Mouse (Mus musculus) heart, adult 2 months (tissue): ENCODE measurements around the gene Dab1. TPM values are rescaled to one million over a fixed set of nuclear protein-coding genes. Genes with fewer than 3 reads are reported as not detected.

ENCODE experiments used
- DNase-seq, 2 experiments: peaks; one replicate each; pipeline ENCODE4 v3.0.0; 2021
- H3K27ac ChIP-seq: fragments of 200-600 bp; 2 replicates; pipeline ENCODE4 v1.8.1; 2022
- H3K27me3 ChIP-seq: fragments of 200-500 bp; 2 replicates; pipeline ENCODE4 v1.6.1; 2012; ENCODE audit warnings: mild to moderate bottlenecking, low read length, inconsistent platforms, mixed read lengths; ENCODE audit not compliant: control insufficient read depth, insufficient read depth
- H3K36me3 ChIP-seq: fragments of 200-500 bp; 2 replicates; pipeline ENCODE4 v1.6.1; 2012; ENCODE audit warnings: low read length, inconsistent platforms; ENCODE audit not compliant: control insufficient read depth, insufficient read depth
- H3K4me1 ChIP-seq: fragments of 200-500 bp; 2 replicates; pipeline ENCODE4 v1.6.1; 2011; ENCODE audit warnings: low read length; ENCODE audit not compliant: control insufficient read depth, insufficient read depth
- H3K4me3 ChIP-seq: fragments of 200-600 bp; 2 replicates; pipeline ENCODE4 v1.8.1; 2022
- H3K79me2 ChIP-seq: fragments of 200-500 bp; replicated peaks from 2 replicates; pipeline ENCODE4 v1.6.1; 2012; ENCODE audit warnings: mild to moderate bottlenecking, inconsistent platforms, low read length, moderate library complexity, mixed read lengths; ENCODE audit not compliant: control insufficient read depth, insufficient read depth
- H3K9ac ChIP-seq: fragments of 200-500 bp; 2 replicates; pipeline ENCODE4 v1.6.1; 2012; ENCODE audit warnings: low read depth, mild to moderate bottlenecking, control low read depth, inconsistent platforms, low read length, mixed read lengths
- CTCF ChIP-seq: fragments of 200-600 bp; IDR thresholded peaks from 2 replicates; pipeline ENCODE4 v1.8.1; 2022; ENCODE audit warnings: antibody characterized with exemption, mild to moderate bottlenecking, moderate library complexity
- EP300 ChIP-seq: fragments of 200-500 bp; IDR thresholded peaks from 2 replicates; pipeline ENCODE4 v1.6.1; 2011; ENCODE audit warnings: low read depth, low read length, control low read depth; ENCODE audit not compliant: insufficient read depth
- POLR2A ChIP-seq: fragments of 200-500 bp; IDR thresholded peaks from 2 replicates; pipeline ENCODE4 v1.6.1; 2011; ENCODE audit warnings: mild to moderate bottlenecking, low read depth, low read length, control low read depth; ENCODE audit not compliant: insufficient read depth
- WGBS: fragments of 180-500 bp; shearing (Covaris S2); methylation state at CpG from one replicate; pipeline ENCODE4 v1.1.7; 2018; 5-methylcytosine and 5-hydroxymethylcytosine counted together
- intact Hi-C: fragments of 180-260 bp; cut with DNase I; formaldehyde crosslinking; loops from one replicate; pipeline ENCODE4 v1.15.1; 2025
- long read RNA-seq: library from polyadenylated mRNA; stranded (forward); transcript quantifications from one replicate; pipeline ENCODE4 v2.0.0, GENCODE M21; 2021
- polyA plus RNA-seq: library from polyadenylated mRNA; depleted of rRNA; stranded (reverse); fragments of >200 nt; gene quantifications from 2 replicates; pipeline ENCODE4 v1.2.3, GENCODE M21; 2012; rRNA removed
- total RNA-seq, 2 experiments: library from RNA; stranded (reverse); gene quantifications; 2 replicates each; pipeline ENCODE4 v1.2.3; 2021

The Dab1 gene
- total RNA-seq (under 1 TPM in 1 of 2 experiments, not detected in 1; 0.21 TPM), polyA plus RNA-seq (not detected in 2 replicates)
- long read RNA-seq, result 0 reads

GRCm38 (mm10) chr4:103619321-103619945 lies at the start of gene Dab1:
Gene Dab1, plus strand, starts transcription at chr4:103619359.
- Histone ChIP-seq H3K27ac (no peak within 1 kb of the TSS), H3K9ac (no peak within 1 kb of the TSS), H3K4me3 (no peak within 1 kb of the TSS), H3K4me1 (no peaks in the 10 kb centered on the region), H3K27me3 (no peaks in the 10 kb centered on the region), H3K79me2 (no peaks in the 10 kb centered on the region), H3K36me3 (no peaks in the 10 kb centered on the region)
- DNase-seq, result no peak
- 3% methylated on average over 41 of the region's 41 CpGs for WGBS
- TF ChIP-seq CTCF (no peak), EP300 (no peak), POLR2A (no peak)
- intact Hi-C loops, result no loop called here

DNA sequence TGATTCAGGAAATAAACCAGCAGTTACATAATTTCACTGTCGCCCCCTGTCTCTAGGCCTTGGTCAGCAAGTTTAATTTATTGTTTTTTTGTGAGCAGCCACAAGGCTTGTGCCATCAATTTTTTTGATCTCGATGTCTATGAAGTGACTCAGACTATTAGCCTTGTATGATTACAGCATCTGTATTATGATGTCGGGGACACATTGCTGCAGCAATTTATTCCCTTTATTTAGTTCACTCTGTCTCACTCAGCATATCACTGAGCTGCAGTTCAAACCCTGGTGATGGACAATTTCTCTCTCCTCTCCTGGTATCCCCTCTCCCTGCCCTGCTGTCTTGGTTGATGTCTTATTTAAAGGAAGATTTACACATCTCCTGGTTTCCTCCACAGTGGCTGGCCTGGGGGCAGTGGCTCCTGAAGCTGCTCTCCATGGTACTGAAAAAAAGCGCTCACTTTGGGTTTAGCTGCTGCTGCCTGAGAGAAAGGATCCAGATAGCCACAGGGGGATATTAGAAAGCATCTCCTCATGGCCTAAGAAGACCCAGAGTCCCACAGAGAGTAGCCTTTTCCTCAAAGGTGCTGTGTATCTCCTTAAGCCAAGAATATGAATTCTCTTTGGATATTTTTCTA lies 47.3 kb upstream of the Dab1 start:
- Histone ChIP-seq H3K9ac (no peak overlapping the region), H3K27me3 (no peaks in the 10 kb centered on the region), H3K4me1 (no peaks in the 10 kb centered on the region), H3K79me2 (no peaks in the 10 kb centered on the region), H3K36me3 (no peaks in the 10 kb centered on the region), H3K27ac (no peak overlapping the region), H3K4me3 (no peak overlapping the region)
- DNase-seq, result no peak
- intact Hi-C loops, result no loop called here
- 59% methylated on average over 4 of the region's 4 CpGs for WGBS
- no peak for TF ChIP-seq CTCF
- TF ChIP-seq EP300, result no peak
- no peak for TF ChIP-seq POLR2A

- no peaks in the 10 kb centered on the region for H3K36me3 ChIP-seq
- H3K27me3 ChIP-seq, result no peaks in the 10 kb centered on the region
- no peak overlapping the region for H3K9ac ChIP-seq
- H3K4me3 ChIP-seq, result no peak overlapping the region
- no peak overlapping the region for H3K27ac ChIP-seq
- intact Hi-C loops, result no loop called here
- H3K79me2 ChIP-seq, result no peaks in the 10 kb centered on the region
- no peak for TF ChIP-seq POLR2A
- no peak for TF ChIP-seq EP300
- no peaks in the 10 kb centered on the region for H3K4me1 ChIP-seq
- 67% methylated on average over 2 of the region's 2 CpGs for WGBS
- DNase-seq, result no peak
Observed at GRCm38 (mm10) chr4:103575556-103575955, 43.6 kb upstream of the Dab1 start.

DNA sequence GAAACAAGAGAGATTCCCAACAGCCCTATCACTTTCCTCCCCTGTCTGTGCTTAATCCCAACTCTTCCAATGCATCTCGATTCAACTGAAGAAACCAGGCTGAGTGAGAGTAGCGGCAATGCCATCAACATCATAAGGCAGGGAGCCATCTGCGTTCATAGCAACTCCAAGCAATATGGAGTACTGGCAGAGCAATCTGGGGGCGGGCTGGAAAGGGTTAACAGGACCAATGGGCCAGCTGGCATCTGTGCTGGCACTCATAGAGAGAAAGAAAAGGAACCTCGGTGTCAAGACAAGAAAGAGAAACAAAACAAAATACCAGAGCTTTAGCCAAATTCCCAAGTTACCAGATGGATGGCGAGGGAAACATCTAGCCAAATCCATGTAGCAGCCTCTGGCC lies 42.9 kb upstream of the Dab1 start:
- Histone ChIP-seq H3K4me3 (no peak overlapping the region), H3K4me1 (no peaks in the 10 kb centered on the region), H3K9ac (no peak overlapping the region), H3K27me3 (no peaks in the 10 kb centered on the region), H3K79me2 (no peaks in the 10 kb centered on the region), H3K36me3 (no peaks in the 10 kb centered on the region), H3K27ac (no peak overlapping the region)
- TF ChIP-seq CTCF (no peak), POLR2A (no peak), EP300 (no peak)
- WGBS, result 64% methylated on average over 6 of the region's 6 CpGs
- DNase-seq, result no peak
- intact Hi-C loops, result no loop called here

- H3K79me2 ChIP-seq, result no peaks in the 10 kb centered on the region
- DNase-seq, result no peak
- no peaks in the 10 kb centered on the region for H3K27me3 ChIP-seq
- no peak for TF ChIP-seq EP300
- no peak for TF ChIP-seq CTCF
- no peak for TF ChIP-seq POLR2A
- H3K36me3 ChIP-seq, result no peaks in the 10 kb centered on the region
- no peak overlapping the region for H3K4me3 ChIP-seq
- intact Hi-C loops, result no loop called here
- 67% methylated on average over 4 of the region's 4 CpGs for WGBS
- no peak overlapping the region for H3K27ac ChIP-seq
- H3K9ac ChIP-seq, result no peak overlapping the region
- H3K4me1 ChIP-seq, result no peaks in the 10 kb centered on the region
Observed at GRCm38 (mm10) chr4:103577111-103577815, 41.9 kb upstream of the Dab1 start.

DNA sequence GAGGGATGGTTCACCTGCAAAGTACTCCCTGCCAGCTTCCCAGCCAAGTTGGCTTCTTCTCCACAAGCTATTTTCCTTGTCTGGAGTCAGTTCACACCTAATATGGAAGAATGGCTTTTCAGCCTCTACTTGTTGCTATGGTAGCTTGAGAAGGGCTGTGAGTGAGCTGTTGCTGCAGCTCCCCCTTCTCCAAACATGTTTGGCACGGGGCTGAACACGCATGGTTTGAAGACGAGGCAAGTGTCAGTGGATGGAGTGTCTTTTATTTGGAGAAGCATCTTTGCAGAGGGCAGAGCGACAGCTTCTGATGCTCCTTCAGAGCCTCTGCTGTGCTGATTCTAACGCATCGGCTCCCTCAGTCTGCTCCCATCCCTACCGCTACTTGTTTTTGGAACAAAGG lies 41.3 kb upstream of the Dab1 start:
- DNase-seq, result no peak
- H3K27me3 ChIP-seq, result no peaks in the 10 kb centered on the region
- 83% methylated on average over 7 of the region's 7 CpGs for WGBS
- H3K4me1 ChIP-seq, result no peaks in the 10 kb centered on the region
- H3K4me3 ChIP-seq, result no peak overlapping the region
- H3K27ac ChIP-seq, result no peak overlapping the region
- H3K9ac ChIP-seq, result no peak overlapping the region
- TF ChIP-seq CTCF (no peak), POLR2A (no peak), EP300 (no peak)
- no peaks in the 10 kb centered on the region for H3K36me3 ChIP-seq
- no peaks in the 10 kb centered on the region for H3K79me2 ChIP-seq
- intact Hi-C loops, result no loop called here
